ENCODE assay signal across 8 mouse cellular contexts in genomic region chr3:122618991-122619930, GRCm38 (mm10). TPM values are rescaled to one million over a fixed set of nuclear protein-coding genes. Genes with fewer than 3 reads are reported as not detected.
DNase-seq lines count a peak whose midpoint lies in the region; ATAC-seq lines count a peak whose summit lies in the region.

TSS of gene Fnbp1l (minus strand) at chr3:122619715.

- peak; percentile 40 to 48 for DNase-seq in B cell, adult 2 months
- DNase-seq in adrenal gland, postnatal 14 days: peak; percentile 89
- peak; percentile 82 to 84 for DNase-seq in heart, postnatal 14 days
- DNase-seq in large intestine, adult 2 months (ENCODE audit: low read depth, low spot score): no peak
- DNase-seq in lung, adult 18-20 months: peak; percentile 77 to 78
- DNase-seq in thymus, postnatal 25 days: peak; percentile 61

- H3K27me3 ChIP-seq in forebrain, embryonic 13.5 days: no peaks in the 10 kb centered on the region

- no peaks in the 10 kb centered on the region for H3K36me3 ChIP-seq in forebrain, embryonic 13.5 days (ENCODE audit: poor library complexity, severe bottlenecking)

- peak; percentile 88 for ATAC-seq in forebrain, embryonic 13.5 days
- ATAC-seq in neutrophil, adult 5-6 weeks (ENCODE audit: extremely low read depth, insufficient number of reproducible peaks, low FRiP score, poor library complexity, severe bottlenecking): peak; percentile 24

- peak within 1 kb of the TSS; percentile 97 for H3K4me3 ChIP-seq in forebrain, embryonic 13.5 days

- peak within 1 kb of the TSS; percentile 99 for H3K27ac ChIP-seq in forebrain, embryonic 13.5 days

- H3K9me3 ChIP-seq in forebrain, embryonic 13.5 days (replicated peaks): no peaks in the 10 kb centered on the region

- H3K9ac ChIP-seq in forebrain, embryonic 13.5 days: peak within 1 kb of the TSS; percentile 100

- peaks cover 42% of the 10 kb centered on the region for H3K4me1 ChIP-seq in forebrain, embryonic 13.5 days

- H3K4me2 ChIP-seq in forebrain, embryonic 13.5 days: peak within 1 kb of the TSS; percentile 73

- under 1% methylated on average over 60 of the region's 118 CpGs for WGBS in forebrain, embryonic 13.5 days
- WGBS in large intestine, adult 2 months: 1% methylated on average over 112 of the region's 118 CpGs

- intact Hi-C loops in heart, postnatal 14 days (cut with DNase I): loop anchor here (2.0 to 5.0 kb wide), 2 partner anchors 60 to 112 kb away; no protein-coding TSS in a partner anchor

RNA-seq across cellular contexts. Expression of gene Fnbp1l, which starts in this region (rescaled TPM):
- total RNA-seq in adrenal gland, postnatal 14 days (2021): 28.9 and 32.2 TPM in 2 replicates
- 181 and 194 TPM in 2 replicates for polyA plus RNA-seq in forebrain, embryonic 13.5 days (2015; fragmentation: Nextera tagmentation; extraction: Ambion mirVana)
- total RNA-seq in heart, postnatal 14 days (2021): 10 to 100 TPM; 28.6 to 32.8 TPM
- polyA plus RNA-seq in large intestine, adult 2 months (2012; rRNA removed): 12.2 and 16.9 TPM in 2 replicates
- total RNA-seq in neutrophil, adult 5-6 weeks (2017): 2.2 and 2.7 TPM in 2 replicates

Comparison
In these comparisons a context has a peak if more than half of its experiments do, and no peak if none do; other contexts are left out.
1. RNA of gene Fnbp1l (polyA plus RNA-seq): 181 to 194 TPM in forebrain, embryonic 13.5 days; 12.2 to 16.9 TPM in large intestine, adult 2 months; every median in the first group is over 10 times any median in the second.